Mouse (Mus musculus): ENCODE data around the gene Plxnc1. TPM values are rescaled to one million over a fixed set of nuclear protein-coding genes. Genes with fewer than 3 reads are reported as not detected.

Plxnc1 gene
- total and polyA plus RNA-seq, 2 experiments, result 2.7 to 13.9 TPM

DNA sequence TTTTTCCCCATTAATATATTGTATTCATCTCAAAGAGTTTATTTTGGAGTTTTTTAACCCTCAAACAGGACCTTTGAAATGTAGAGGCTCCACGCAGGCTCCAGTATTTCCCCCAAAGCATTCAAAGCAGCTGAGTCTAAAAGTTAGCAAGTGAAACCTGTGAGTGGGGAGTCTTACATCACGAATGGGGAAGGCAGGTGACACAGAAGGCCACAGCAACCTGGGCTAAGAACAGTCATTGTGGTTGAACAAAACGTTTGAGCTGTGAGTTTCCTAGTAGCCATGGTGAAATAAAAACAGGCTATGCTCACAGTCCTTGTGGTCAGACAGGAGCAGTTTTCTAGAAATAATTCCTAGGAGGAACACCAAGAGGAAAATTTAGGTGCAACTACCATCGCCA is 95.3 kb downstream of the Plxnc1 start:
- Histone ChIP-seq H3K4me3 (ENCODE audit: insufficient read depth, low read depth, low read length) (no peak overlapping the region), H3K36me3 (ENCODE audit: control insufficient read depth, insufficient read depth, low read length) (no peaks in the 10 kb centered on the region), H3K4me1 (ENCODE audit: control insufficient read depth, insufficient read depth, low read length) (no peaks in the 10 kb centered on the region), H3K9ac (ENCODE audit: low read depth, low read length) (no peak overlapping the region), H3K79me2 (ENCODE audit: control insufficient read depth, insufficient read depth, low read length) (no peaks in the 10 kb centered on the region), H3K27ac (replicated peaks; ENCODE audit: insufficient read depth, low read depth, low read length) (no peak overlapping the region), H3K27me3 (ENCODE audit: control insufficient read depth, insufficient read depth, low read length) (no peaks in the 10 kb centered on the region)
- no peak for TF ChIP-seq POLR2A (IDR thresholded peaks at IDR 0.05; ENCODE audit: extremely low read depth, insufficient read depth, low read length)
- no peak for TF ChIP-seq CTCF (IDR thresholded peaks at IDR 0.05; ENCODE audit: low read depth, low read length)
- DNase-seq (ENCODE audit: extremely low read depth, low read depth, low spot score), result no peak
- 75% methylated on average over 4 of the region's 4 CpGs for WGBS

DNA sequence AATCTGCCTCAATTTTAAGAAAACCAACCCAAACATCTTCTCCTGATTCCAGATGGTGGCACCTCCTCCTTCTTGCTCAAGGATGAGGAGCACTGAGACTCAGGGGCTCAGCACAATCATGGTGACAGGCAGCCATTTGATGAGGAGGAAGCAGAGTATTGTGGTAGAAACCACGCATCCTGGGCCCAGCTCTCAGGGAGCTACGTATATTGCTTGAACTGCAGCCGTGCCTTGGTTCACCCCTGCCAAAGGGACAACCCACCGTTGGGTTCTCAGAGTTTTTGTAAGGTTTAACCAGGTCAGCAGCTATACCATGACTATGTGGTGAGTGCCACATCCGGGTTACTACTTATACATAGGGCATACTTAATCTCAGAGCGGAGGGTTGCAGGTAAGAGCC is 96.3 kb downstream of the Plxnc1 start:
- no peak overlapping the region for H3K4me3 ChIP-seq (ENCODE audit: insufficient read depth, low read depth, low read length)
- no peak for DNase-seq (ENCODE audit: extremely low read depth, low read depth, low spot score)
- H3K79me2 ChIP-seq (ENCODE audit: control insufficient read depth, insufficient read depth, low read length), result no peaks in the 10 kb centered on the region
- no peak for TF ChIP-seq CTCF (IDR thresholded peaks at IDR 0.05; ENCODE audit: low read depth, low read length)
- TF ChIP-seq POLR2A (IDR thresholded peaks at IDR 0.05; ENCODE audit: extremely low read depth, insufficient read depth, low read length), result no peak
- H3K9ac ChIP-seq (ENCODE audit: low read depth, low read length), result no peak overlapping the region
- 90% methylated on average over 6 of the region's 6 CpGs for WGBS
- H3K27ac ChIP-seq (replicated peaks; ENCODE audit: insufficient read depth, low read depth, low read length), result no peak overlapping the region
- no peaks in the 10 kb centered on the region for H3K4me1 ChIP-seq (ENCODE audit: control insufficient read depth, insufficient read depth, low read length)
- no peaks in the 10 kb centered on the region for H3K36me3 ChIP-seq (ENCODE audit: control insufficient read depth, insufficient read depth, low read length)
- no peaks in the 10 kb centered on the region for H3K27me3 ChIP-seq (ENCODE audit: control insufficient read depth, insufficient read depth, low read length)

DNA sequence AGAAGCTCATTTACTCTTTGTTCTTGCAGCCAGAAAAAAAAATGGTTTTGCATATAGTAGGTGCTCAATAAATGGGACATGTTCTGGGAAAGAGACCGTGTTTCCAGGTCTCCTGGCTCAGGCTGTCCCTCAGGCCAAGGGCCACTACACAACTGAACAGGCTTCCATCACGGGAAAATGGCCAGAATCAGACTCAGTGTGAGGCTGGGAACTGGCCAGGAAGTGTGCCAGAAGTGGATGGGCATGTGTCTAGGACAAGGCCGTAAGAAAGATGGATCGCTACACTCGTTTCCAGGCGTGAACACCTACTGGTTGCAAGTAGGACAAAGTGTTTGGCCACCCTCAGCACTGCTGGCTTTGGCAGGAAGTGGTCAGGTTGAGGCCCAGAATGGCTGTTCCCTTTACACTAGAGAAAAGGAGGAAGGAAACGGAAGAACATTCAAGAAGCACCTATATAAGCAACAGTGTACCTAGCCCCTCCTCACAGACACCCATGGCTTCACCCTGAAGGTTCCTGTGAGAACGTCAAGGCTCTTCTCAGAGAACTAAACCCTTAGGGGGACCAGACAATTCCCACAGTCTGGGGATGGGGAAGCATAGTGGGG is 98.0 kb downstream of the Plxnc1 start:
- no peaks in the 10 kb centered on the region for H3K36me3 ChIP-seq (ENCODE audit: control insufficient read depth, insufficient read depth, low read length)
- H3K27me3 ChIP-seq (ENCODE audit: control insufficient read depth, insufficient read depth, low read length), result no peaks in the 10 kb centered on the region
- H3K79me2 ChIP-seq (ENCODE audit: control insufficient read depth, insufficient read depth, low read length), result no peaks in the 10 kb centered on the region
- H3K27ac ChIP-seq (replicated peaks; ENCODE audit: insufficient read depth, low read depth, low read length), result no peak overlapping the region
- no peak overlapping the region for H3K9ac ChIP-seq (ENCODE audit: low read depth, low read length)
- no peak for DNase-seq (ENCODE audit: extremely low read depth, low read depth, low spot score)
- no peak overlapping the region for H3K4me3 ChIP-seq (ENCODE audit: insufficient read depth, low read depth, low read length)
- no peaks in the 10 kb centered on the region for H3K4me1 ChIP-seq (ENCODE audit: control insufficient read depth, insufficient read depth, low read length)
- TF ChIP-seq CTCF (IDR thresholded peaks at IDR 0.05; ENCODE audit: low read depth, low read length), result no peak
- no peak for TF ChIP-seq POLR2A (IDR thresholded peaks at IDR 0.05; ENCODE audit: extremely low read depth, insufficient read depth, low read length)
- 84% methylated on average over 8 of the region's 8 CpGs for WGBS

DNA sequence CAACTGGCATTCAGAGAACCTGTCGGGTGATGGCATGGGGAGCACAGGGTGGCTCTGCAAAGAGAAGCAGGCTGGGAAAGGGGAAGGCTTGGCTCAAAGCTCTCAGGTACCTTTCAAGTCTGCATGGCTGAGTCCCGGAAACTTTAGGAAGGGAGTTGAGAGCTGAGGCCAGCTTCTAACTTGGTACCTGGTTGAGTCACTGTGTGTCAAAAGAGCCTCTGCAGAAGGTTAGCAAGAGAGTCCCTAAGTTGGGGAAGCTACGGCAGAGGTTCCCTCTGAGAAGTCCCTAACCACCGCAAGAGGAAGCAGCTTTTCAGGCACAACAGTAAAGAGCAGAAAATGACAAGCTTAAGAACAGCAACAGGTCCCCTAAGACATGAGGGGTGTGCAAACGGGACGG is 99.9 kb downstream of the Plxnc1 start:
- Histone ChIP-seq H3K36me3 (ENCODE audit: control insufficient read depth, insufficient read depth, low read length) (no peaks in the 10 kb centered on the region), H3K79me2 (ENCODE audit: control insufficient read depth, insufficient read depth, low read length) (no peaks in the 10 kb centered on the region), H3K27me3 (ENCODE audit: control insufficient read depth, insufficient read depth, low read length) (no peaks in the 10 kb centered on the region), H3K4me1 (ENCODE audit: control insufficient read depth, insufficient read depth, low read length) (no peaks in the 10 kb centered on the region), H3K4me3 (ENCODE audit: insufficient read depth, low read depth, low read length) (no peak overlapping the region), H3K27ac (replicated peaks; ENCODE audit: insufficient read depth, low read depth, low read length) (no peak overlapping the region), H3K9ac (ENCODE audit: low read depth, low read length) (no peak overlapping the region)
- WGBS, result 79% methylated on average over 6 of the region's 6 CpGs
- no peak for DNase-seq (ENCODE audit: extremely low read depth, low read depth, low spot score)
- TF ChIP-seq POLR2A (IDR thresholded peaks at IDR 0.05; ENCODE audit: extremely low read depth, insufficient read depth, low read length), result no peak
- no peak for TF ChIP-seq CTCF (IDR thresholded peaks at IDR 0.05; ENCODE audit: low read depth, low read length)

DNA sequence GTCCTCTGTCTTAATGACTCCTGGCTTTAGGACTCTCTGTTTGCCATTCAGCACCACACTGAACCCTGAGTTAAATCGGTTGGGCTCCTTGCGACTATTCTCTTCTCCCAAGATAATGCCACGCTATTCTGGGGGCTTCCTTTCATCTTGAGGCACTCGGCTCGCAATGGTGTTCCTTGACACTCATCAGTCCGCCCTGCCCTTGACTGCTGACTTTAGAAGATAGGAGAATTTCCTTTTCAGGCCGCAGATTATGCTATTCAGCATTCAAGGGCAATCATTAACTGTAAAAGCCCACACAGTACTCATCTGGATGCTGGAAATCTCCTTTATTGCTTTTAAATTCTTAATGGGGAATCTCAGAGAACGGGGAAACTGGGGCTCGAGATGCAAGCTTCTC is 108.8 kb downstream of the Plxnc1 start:
- H3K36me3 ChIP-seq (ENCODE audit: control insufficient read depth, insufficient read depth, low read length), result no peaks in the 10 kb centered on the region
- DNase-seq (ENCODE audit: extremely low read depth, low read depth, low spot score), result no peak
- peak overlapping the region; percentile 36 for H3K27ac ChIP-seq (replicated peaks; ENCODE audit: insufficient read depth, low read depth, low read length)
- no peaks in the 10 kb centered on the region for H3K27me3 ChIP-seq (ENCODE audit: control insufficient read depth, insufficient read depth, low read length)
- no peak overlapping the region for H3K9ac ChIP-seq (ENCODE audit: low read depth, low read length)
- TF ChIP-seq POLR2A (IDR thresholded peaks at IDR 0.05; ENCODE audit: extremely low read depth, insufficient read depth, low read length) (no peak), CTCF (IDR thresholded peaks at IDR 0.05; ENCODE audit: low read depth, low read length) (no peak)
- H3K4me1 ChIP-seq (ENCODE audit: control insufficient read depth, insufficient read depth, low read length), result no peaks in the 10 kb centered on the region
- 78% methylated on average over 9 of the region's 9 CpGs for WGBS
- no peaks in the 10 kb centered on the region for H3K79me2 ChIP-seq (ENCODE audit: control insufficient read depth, insufficient read depth, low read length)
- H3K4me3 ChIP-seq (ENCODE audit: insufficient read depth, low read depth, low read length), result no peak overlapping the region

DNA sequence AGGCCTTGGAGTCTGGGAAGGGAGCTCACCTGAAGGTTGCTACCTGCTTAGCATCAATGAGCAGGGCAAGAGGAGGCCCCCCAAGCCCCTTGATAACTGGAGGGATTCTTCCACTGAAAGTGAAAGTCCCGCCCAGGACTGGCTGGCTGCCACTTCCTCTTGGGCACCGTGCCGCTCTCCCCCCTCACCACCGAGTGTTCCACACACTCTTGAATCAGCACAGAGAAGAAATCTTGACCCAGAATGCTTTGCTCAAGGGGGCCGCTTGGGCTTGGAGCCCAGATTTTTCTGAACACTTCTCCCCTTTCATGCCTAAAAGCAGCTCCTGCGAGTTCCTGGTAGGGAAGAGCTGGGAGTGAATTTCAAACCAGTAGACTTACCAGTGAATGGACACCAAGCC is 115.2 kb downstream of the Plxnc1 start:
- Histone ChIP-seq H3K27me3 (ENCODE audit: control insufficient read depth, insufficient read depth, low read length) (no peaks in the 10 kb centered on the region), H3K79me2 (ENCODE audit: control insufficient read depth, insufficient read depth, low read length) (no peaks in the 10 kb centered on the region), H3K4me1 (ENCODE audit: control insufficient read depth, insufficient read depth, low read length) (no peaks in the 10 kb centered on the region), H3K4me3 (ENCODE audit: insufficient read depth, low read depth, low read length) (no peak overlapping the region; the same call in 1 of the 2 replicates), H3K9ac (ENCODE audit: low read depth, low read length) (no peak overlapping the region), H3K36me3 (ENCODE audit: control insufficient read depth, insufficient read depth, low read length) (no peaks in the 10 kb centered on the region), H3K27ac (replicated peaks; ENCODE audit: insufficient read depth, low read depth, low read length) (no peak overlapping the region)
- WGBS, result 65% methylated on average over 6 of the region's 6 CpGs
- peak; percentile 17 for DNase-seq (ENCODE audit: extremely low read depth, low read depth, low spot score)
- TF ChIP-seq CTCF (IDR thresholded peaks at IDR 0.05; ENCODE audit: low read depth, low read length), result no peak
- TF ChIP-seq POLR2A (IDR thresholded peaks at IDR 0.05; ENCODE audit: extremely low read depth, insufficient read depth, low read length), result no peak

Data from liver, adult 2 months (tissue).